Mouse (Mus musculus) retina, adult 2 months (tissue): ENCODE measurements around the gene Tulp4.
"Not testable (repeated sequence)": the region's sequence is repeated elsewhere in the genome, so short reads cannot be mapped to it uniquely, and the experiment has no call there.

Experiments
- DNase-seq: peaks from one replicate; pipeline ENCODE4 v3.0.0-alpha.2; 2012; ENCODE audit warnings: low read depth, low spot score

Gene Tulp4

DNA sequence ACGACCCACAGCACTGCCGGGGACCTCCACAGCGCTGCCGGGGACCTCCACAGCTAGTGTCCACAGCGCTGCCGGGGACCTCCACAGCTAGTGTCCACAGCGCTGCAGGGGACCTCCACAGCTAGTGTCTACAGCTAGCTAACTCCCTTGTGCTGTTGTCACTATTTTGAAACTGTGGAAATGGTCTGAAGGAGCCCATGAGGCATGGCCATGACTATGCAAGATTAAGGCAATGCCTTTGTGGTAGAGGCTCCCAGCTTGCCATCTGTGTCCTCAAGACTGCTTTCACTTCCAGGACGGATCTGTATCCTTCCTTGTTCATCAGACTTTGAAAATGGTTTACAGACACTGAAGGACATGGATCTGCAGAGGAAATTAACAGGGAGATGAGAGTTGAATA lies 80.9 kb downstream of the Tulp4 start:
- no peak for DNase-seq

DNA sequence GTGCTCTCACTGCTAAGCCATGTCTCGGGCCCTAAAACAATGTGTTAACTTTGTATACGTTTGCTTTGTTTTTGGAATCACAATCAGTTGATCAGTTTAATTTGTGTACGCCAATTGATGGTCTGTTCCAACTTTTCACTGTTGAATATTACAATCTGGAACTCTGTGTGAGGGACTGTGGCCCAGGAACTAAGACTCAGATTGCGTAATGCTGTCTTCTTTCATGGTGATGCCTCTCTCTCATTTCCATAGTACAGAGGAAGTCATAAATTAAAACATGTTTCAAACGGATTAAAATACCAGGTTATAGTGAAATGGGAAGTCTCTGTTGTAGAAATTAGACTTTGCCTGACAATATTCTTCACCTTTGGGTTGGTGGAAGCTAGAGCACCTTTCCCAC lies 83.0 kb downstream of the Tulp4 start:
- DNase-seq, result no peak

DNA sequence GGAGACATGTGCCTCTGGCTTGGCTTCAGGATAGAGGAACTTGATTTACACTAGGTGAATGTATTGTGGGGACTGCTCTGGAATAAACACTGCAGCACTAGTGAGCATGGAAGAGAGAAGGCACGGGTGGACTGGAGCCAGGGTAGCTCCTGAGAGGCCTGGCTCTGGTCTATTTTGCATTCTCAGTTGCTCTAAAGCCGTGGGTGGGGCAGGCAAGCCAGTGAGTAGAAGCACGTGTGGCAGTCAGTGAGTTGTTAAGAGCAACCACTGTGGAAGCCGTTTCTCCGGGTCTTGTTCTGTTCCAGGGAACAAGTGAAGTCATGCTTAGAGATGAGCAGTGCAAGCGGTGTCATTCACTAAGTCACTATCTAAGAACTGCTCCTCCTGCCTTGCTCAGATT lies 86.0 kb downstream of the Tulp4 start:
- no peak for DNase-seq

DNA sequence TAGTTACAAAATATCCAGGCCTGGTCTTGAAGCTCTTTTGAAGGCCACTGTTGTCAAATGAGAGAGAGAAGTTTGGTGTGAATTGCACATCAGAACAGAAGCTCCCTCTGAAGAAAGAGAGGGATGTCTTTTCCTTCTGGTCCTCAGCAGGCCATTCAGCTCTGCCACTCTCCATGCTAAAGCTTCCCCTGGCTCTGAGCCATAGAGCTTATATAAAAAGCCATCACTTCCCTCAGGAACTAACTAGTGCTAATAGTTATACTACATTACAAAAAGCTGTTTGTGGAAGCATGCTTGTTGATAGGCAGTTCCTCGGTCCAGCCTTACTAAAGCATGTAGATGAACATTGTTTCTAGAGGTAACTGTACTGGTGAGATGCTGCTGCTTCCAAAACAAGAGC lies 89.2 kb downstream of the Tulp4 start:
- no peak for DNase-seq

DNA sequence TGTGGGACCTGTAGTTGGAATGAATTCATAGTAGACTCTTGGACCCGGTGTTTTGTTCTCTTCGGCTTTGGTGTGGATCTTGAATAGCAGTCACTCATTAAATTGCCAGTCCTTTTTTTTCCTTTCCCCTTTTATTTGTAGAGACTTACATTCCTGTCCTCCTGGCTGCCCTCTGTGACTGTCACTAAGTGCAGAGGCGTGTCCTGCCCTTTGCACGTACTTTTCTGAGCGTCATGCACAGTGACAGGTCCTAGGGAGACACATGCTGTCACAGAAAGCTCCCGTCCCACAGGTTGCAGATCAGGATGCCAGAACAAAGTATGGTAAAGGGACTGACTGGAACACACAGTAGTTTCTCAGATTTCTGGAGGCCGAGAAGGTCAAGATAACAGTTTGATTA lies 91.3 kb downstream of the Tulp4 start:
- DNase-seq, result no peak

DNA sequence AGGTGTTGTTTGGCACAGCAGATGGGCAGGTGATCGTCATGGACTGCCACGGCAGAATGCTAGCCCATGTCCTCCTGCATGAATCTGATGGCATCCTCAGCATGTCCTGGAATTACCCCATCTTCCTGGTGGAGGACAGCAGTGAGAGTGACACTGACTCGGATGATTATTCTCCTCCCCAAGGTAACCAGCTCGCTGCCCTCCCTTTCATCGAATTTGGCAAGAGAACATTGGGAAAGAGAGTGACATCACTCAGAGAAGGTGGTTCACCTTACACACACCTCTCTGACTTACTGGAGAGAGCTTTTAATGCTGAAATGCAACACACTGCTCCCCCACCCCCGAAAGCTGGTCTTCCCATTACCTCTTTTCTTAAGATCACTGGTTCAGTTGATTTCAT lies 92.4 kb downstream of the Tulp4 start:
- no peak for DNase-seq

DNA sequence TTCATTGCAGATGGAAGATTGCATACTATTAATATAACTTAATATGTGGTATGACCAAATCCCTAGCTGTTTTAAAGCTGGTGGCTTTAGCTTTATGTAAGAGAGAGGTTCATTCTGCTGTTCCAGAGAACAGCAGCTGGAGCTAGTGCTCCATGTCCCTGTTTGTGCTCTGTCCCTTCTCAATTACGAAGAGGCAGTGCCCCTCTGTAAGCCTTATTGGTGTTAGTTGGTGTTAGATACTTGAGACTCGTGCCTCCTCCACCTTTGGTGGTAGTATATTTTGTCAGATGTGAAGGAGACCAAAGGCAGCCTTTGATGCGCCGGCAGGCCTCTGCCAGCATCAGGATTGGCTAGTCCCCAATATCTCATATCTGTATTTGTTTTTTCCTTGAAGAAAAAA lies 92.9 kb downstream of the Tulp4 start:
- no peak for DNase-seq

DNA sequence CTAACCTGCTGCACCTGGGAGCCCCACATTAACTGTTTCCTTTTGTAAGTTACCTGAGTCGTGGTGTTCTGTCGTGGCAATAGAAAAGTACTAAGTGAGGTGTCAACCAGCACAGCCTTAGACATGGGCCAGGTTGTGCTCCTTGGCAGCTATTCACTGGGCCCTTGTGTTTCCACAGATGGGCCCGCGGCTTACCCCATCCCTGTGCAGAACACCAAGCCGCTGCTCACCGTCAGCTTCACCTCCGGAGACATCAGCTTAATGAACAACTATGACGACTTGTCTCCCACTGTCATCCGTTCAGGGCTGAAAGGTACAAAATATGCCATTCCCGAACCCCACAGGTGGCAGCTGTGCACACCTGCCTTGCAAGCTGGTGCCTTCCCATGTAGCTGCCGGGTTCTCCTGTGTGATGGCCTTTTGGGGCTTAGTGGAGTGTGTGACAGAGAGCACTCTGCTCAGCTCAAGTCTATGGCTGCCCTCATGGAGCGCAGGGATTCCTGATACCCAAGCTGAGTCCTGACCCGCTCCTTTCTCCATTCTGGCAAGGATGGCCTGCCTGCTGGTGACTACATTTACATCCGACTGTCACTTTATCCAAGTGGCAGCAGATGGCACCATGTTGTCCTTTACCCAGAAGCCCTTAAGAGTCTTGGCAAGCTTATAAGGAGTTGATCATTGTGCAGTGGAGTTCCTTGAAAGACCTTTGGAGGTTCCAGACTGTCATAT lies 95.4 kb downstream of the Tulp4 start:
- no peak for DNase-seq

DNA sequence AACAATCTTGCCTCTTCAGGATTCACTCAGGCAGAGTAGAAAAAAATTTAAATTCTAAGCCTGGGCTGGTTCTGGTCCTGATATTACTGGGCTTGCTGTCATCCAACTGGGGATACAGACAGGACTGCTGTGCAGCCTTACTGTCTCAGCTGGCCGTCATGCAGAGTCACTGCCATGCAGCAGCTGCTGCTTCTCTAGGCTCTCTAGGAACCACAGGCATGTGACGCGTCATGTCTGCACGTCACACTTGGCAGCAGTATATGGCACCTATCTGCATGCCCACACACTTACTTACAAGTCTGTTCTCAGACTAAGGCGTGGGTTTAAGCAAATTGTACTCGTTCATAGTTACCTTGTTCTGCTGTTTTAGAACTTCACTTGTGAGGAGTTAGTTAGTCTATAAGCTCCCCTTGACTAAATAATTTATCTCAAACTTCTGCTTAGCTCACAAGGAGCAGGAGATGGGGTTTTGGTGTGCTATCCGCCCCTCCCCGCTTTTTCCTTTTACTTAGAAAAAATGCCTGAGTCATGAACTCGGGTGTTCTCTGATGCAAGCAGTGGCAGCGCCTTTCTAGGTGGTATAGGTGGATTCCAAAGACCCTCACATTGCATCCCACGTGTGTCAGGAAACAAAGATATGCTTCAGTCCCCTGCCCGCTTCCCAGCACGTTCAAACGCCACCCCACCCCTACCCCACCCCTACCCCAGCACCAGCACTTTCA lies 96.3 kb downstream of the Tulp4 start:
- DNase-seq, result no peak

DNA sequence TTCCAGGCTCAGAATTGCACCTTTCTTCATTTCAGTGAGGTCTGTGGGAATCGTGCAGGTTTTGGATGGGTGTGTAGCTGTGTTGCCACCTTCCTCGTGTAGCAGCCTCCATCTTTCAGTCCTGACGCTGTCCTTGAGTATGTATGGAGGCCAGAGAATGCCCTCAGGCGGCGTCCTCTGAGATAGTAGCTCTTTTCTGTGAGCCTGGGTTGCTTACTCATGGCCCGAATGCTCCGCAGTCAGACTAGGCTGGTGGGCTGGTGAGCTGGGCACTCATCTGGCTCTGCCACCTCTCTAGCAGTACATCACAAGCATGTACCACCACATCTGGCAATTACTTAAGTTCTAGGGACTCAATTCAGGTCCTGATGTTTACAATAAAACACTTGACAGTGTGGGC lies 96.9 kb downstream of the Tulp4 start:
- DNase-seq, result no peak

DNA sequence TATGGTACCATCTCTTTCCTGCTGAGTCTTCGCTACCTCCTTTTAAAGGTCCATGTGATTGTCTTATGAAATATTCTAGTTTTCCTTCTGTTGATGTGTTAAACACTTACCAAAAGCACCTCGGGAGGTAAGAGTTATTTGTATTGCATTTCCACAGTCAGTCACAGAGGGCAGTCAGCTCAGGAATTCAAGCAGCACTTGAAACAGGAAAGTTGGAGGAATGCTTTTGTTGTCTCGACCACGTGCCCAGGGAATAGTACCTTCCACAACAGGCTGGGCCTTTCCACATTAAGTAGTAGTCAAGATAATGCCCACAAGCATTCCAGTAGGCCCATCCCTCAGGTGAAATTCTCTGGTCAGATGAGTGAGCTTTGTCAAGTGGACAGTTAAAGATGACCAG lies 97.6 kb downstream of the Tulp4 start:
- no peak for DNase-seq

DNA sequence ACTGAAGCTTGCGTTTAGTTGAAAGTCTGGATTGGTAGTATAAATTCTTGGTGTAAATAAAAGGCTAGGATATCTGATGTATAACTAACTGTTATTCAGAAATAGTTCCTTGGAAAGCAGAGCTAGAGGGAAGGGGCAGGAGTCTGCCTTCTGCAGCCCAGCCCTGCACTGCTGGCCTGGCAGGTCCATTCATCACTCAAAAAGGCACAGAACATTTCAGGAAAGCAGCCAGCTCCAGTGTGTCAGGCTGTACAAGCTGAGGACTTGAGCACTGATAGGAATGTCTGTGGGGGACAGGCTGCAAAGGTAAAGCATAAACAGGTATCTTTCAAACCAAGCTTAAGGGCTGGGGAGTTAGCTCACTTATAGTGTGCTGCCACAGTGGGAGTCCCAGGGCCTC lies 105.5 kb downstream of the Tulp4 start:
- no peak for DNase-seq

DNA sequence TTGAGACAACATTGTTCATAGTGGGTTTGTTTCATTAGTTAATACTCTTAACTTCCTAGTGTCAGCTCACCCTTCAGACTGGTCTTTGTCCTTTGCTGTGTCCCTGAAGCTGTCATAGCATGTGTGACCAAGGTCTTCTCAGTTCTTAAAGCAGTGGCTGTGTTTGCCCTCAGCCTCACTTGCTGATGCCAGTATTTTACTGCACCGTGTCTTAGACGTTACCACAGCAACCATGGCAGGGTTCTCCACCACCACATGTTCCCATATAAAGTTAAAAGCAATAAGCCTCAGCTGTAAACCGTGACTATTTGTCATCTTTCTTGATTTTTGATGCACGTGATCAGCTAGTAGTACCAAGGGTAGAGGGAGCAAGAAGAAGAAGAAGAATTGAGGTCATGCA lies 109.4 kb downstream of the Tulp4 start:
- no peak for DNase-seq

DNA sequence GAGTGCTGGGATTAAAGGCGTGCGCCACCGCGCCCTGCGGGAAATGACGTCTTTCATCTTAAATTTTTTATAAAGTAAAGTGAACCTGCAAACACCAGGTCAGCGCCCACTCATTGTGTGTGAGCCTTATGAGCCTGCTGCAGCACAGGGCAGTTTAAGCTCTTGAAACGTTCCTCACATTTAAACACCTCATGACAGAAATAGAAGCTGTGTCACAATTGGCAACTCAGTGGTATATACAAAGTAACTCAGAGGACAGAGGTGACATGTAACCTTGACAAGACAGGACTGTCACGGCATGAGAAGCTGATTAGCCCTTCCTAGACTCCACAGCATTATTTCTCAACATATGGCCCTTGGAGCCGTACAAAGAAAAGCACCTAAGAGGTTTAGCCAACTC lies 110.3 kb downstream of the Tulp4 start:
- no peak for DNase-seq

DNA sequence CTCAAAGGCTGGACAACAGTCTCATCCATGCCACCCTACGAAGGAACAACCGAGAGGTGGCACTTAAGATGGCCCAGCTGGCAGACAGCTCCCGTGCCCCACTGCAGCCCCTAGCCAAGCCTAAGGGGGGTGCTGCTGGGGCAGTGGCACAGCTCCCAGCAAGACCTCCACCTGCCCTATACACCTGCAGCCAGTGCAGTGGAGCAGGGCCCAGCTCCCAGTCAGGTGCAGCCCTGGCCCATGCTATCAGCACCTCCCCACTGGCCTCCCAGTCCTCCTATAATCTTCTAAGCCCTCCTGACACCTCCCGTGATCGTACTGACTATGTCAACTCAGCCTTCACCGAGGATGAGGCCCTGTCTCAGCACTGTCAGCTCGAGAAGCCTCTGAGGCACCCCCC lies 126.4 kb downstream of the Tulp4 start:
- DNase-seq, result not testable (repeated sequence)

DNA sequence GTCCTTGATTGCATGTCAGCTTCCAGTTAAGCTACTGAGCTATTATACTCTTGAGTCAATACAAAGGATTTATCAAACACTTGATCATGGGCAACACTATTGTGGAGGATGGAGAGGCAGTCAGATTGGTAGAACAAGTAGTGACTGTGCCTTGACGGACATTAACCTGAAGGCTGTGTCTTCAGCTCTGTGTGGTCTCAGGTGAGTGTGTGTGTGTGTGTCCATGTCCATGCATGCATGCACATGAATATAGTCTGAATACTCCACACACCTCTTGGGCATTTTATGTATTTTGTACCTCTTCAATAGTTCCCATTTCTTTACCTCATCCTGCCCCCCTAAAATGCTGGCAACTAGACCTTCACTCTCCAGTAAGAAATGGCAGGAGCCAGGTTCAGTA lies 145.1 kb downstream of the Tulp4 start:
- DNase-seq, result not testable (repeated sequence)

DNA sequence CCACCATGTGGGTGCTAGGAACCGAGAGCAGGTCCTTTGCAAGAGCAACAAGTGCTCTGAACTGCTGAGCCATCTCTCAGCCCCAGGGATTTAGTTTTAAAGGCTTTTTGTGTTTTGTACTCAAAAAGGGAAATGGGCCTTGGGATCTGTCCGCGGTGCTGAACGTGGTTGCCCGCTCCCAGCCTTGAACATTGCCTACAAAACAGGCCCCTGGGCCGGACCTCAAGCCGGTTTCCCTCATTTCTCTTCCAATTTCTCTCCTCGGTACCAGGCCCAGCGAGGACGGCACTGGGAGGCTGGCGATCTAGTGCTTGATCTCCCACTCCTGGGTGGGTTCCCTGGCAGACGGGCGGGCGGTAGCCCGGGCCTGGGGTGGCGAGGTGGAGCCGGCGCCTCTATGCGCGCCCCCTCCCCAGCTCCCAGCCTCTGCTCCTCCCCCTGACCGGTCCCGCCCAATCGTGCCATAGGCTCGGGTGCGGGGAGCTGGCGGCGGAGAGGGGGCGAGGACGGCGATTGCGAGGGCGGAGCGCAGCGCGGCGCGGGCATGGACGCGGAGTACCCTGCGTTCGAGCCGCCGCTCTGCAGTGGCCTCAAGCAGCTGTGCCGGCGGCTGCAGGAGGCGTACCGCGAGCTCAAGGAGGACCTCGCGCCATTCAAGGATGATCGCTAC lies 150.3 kb downstream of the Tulp4 start, which contains the start of gene Tmem181a:
TSS of gene Tmem181a (plus strand) at position 461 of the 670 bp plus-strand sequence.
- not testable (repeated sequence) for DNase-seq

DNA sequence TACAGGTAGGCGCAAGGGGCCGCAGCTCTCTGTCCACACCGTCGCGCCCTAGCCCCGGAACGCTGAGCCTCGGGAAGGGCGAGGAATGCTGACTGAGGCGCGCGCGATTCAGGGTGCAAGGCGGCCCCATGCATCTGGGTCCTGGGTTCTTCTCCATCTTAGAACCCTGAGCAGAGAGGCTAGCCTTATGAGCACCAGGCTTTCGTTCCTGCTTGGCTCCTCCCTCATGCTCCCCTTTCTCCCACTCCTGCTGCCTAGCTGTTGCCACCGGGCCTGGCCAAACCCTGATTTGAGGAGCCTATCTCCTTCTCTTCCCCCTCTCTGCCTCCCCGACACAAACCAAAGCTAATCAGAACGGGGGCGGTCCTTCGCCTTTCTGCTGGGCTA lies 150.8 kb downstream of the Tulp4 start:
- not testable (repeated sequence) for DNase-seq

DNA sequence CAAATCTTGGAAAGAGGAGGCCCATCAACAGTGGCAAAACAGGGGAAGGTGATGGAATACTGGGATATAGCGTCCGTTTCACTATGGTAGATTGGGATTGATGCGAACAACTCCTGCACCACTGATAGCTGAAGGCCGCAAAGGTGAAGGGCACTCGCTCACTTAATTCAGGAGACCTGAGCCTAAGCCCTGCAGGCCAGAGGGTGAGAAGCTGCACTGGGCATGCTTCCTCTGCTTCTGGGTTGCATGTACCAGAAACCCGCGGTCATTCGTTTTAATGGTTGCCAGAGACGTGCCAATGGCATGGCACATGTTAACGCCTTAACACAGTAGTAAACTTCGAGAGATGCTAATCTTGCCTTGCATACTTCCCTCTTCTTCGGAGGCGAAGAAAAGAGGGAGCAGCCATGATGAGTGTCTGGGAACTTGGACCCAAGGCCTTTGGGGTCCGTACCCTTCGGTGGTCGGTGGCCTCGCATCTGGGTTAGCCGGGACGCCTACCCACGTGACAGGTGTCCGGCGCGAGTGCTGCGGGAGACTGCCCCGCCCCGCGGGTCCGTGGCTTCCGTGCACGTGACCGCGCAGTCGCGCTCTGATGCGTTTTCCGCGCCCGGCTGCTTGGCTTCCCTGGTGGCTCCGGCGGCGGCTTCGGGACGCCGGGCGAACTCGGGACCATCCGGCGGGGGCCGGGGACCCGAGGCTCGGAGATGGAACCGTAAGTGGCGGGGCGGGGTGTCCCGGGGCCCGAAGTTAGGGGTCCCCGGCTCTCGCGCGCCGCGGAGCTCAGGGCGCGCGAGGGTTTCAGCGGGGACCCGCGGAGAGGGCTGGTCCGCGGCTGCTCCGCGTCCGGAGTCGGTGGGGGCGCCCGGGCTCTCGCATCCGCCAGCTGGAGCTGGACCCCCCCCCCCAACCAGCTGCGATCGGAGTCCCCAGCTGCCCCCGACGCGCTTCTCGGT lies 163.9 kb downstream of the Tulp4 start:
- not testable (repeated sequence) for DNase-seq

DNA sequence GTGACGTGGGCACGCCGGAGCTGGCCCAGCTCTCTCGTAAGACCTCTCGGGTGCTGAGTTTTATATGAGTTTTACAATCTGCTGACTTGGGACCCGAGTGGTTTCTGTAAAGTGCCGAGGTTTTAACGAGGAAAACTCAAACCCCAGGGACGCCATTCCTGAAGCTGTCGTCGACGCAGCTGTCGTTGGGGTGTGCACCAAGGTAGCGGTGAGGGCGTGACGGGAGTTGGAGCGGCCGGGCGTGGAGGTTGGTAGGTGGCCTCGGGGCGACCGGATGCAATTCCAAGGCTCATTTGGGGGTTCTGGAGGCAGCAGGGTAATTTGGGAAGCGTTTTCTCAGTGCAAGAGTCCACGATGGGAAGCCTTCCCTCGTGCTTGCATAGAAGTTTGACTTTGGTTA lies 164.6 kb downstream of the Tulp4 start:
- DNase-seq, result not testable (repeated sequence)

DNA sequence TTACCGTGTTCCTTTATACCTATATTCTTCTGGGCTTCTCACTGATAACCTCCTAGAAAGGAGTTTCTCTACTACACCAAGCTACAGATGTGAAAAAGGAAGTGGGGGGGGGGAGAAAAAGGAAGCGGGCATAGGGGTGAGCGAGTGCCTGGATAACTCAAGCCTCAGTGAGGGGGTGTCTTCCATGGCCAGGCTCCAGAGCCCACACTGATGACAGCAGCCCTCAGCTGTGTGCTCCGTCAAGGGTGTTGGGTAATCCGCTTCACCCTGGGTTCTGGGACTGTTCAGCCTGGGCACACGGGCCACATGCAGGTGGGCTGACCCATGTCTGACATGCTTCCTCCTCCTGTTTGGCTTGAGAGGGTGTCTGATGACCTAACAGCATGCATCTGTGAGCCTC lies 165.7 kb downstream of the Tulp4 start:
- not testable (repeated sequence) for DNase-seq

DNA sequence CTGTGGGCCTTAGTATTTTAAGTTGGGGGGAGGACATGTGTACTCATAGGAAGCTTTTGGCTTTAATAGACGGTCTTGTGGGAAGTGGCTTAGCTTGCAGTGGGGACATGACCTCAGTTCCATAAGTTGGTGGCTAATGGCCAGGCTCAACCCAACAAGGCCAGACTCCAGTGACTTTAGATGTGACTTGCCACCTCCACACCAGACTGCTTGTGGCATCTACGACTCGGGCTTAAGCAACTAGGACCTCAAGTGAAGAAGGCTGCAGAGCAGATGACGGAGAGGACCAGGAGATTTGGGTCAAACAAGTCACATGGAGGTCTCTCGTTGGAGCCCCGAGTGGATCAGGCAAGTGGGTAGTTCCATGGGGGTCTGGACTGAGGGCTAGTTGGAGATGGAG lies 168.5 kb downstream of the Tulp4 start:
- DNase-seq, result not testable (repeated sequence)
